Mouse (Mus musculus): ENCODE data around the gene Rgs6.

DNA sequence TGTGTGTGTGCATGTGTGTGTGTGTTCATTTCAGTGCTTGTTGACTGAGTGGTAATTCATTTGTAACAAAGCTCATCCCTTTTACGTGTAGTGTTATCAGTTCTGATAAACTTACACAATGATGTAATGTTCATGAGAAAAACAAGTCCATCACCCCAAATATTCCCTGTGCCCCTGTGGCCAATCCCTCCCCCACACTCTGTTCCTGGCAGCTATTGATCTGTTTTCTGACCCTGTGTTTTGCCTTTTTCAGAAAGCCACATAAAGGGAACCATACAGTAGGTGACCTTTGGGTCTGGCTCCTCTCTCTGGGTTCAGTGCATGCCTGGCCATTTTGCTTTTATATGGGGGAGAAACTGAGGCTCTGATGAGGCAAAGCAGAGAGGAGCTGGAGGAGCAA lies 577.0 kb downstream of the Rgs6 start:
- TF ChIP-seq E2F4 (IDR thresholded peaks at IDR 0.05; ENCODE audit: insufficient replicate concordance, low read depth, low read length) (no peak), CTCF (conservative IDR thresholded peaks at IDR 0.05 in 1 of 2, IDR thresholded peaks at IDR 0.05 in 1 of 2; ENCODE audit: low read depth in 2 of 2, low read length in 2 of 2) (no peak), GABPA (IDR thresholded peaks at IDR 0.05; ENCODE audit: insufficient replicate concordance, low read depth, low read length) (no peak), MXI1 (IDR thresholded peaks at IDR 0.05; ENCODE audit: low read depth, low read length) (no peak), POLR2AphosphoS2 (IDR thresholded peaks at IDR 0.05; ENCODE audit: low read depth, low read length) (no peak), ZMIZ1 (IDR thresholded peaks at IDR 0.05; ENCODE audit: low read depth, low read length) (no peak), EP300 (IDR thresholded peaks at IDR 0.05; ENCODE audit: low read length) (no peak), SIN3A (IDR thresholded peaks at IDR 0.05; ENCODE audit: low read length) (no peak), USF2 (conservative IDR thresholded peaks at IDR 0.05; ENCODE audit: low read depth, low read length) (no peak), TCF12 (IDR thresholded peaks at IDR 0.05; ENCODE audit: low read depth, low read length) (no peak)
